Mouse (Mus musculus) thymus, adult 2 months (tissue): ENCODE data around the gene Gm7168.

ENCODE experiments used
- CTCF ChIP-seq: fragments of 200-500 bp; IDR thresholded peaks from 2 replicates; pipeline ENCODE4 v1.5.1; 2012; ENCODE audit warnings: mild to moderate bottlenecking, control low read depth, low read length, moderate library complexity, borderline replicate concordance; ENCODE audit not compliant: control insufficient read depth, poor library complexity, insufficient read depth; ENCODE audit errors: extremely low read depth
- POLR2A ChIP-seq: fragments of 200-500 bp; IDR thresholded peaks from 2 replicates; pipeline ENCODE4 v1.6.1; 2012; ENCODE audit warnings: mild to moderate bottlenecking, low read length, control low read depth, moderate library complexity; ENCODE audit not compliant: control insufficient read depth, poor library complexity, insufficient read depth; ENCODE audit errors: extremely low read depth

- TF ChIP-seq CTCF: no peak
- TF ChIP-seq POLR2A: no peak
These were observed 17.8 kb upstream of the Gm7168 start for GRCm38 (mm10) chr17:13930421-13930820.
